Mouse (Mus musculus): Measurements from ENCODE around the gene Fblim1. TPM values are rescaled to one million over a fixed set of nuclear protein-coding genes. Genes with fewer than 3 reads are reported as not detected.
"Not testable (repeated sequence)": the region's sequence is repeated elsewhere in the genome, so short reads cannot be mapped to it uniquely, and the experiment has no call there.

Gene Fblim1
- polyA plus RNA-seq, 1 experiment from 2014 or later = 77.2 TPM

GRCm38 (mm10) chr4:141568966-141569365 lies 36.9 kb downstream of the Fblim1 start:
- Histone ChIP-seq H3K4me2 (ENCODE audit: low read depth, low read length) (no peak overlapping the region), H3K36me3 (ENCODE audit: control insufficient read depth, insufficient read depth, low read length) (no peaks in the 10 kb centered on the region), H3K9ac (ENCODE audit: low read length) (no peak overlapping the region), H3K4me1 (ENCODE audit: control insufficient read depth, insufficient read depth, low read length) (0 out of 2 replicates have a peak, but pooled peaks cover 9% of the 10 kb centered on the region), H3K4me3 (replicated peaks; ENCODE audit: low read length) (no peak overlapping the region), H3K9me3 (replicated peaks; ENCODE audit: control insufficient read depth, low read length) (no peaks in the 10 kb centered on the region), H3K27me3 (ENCODE audit: control insufficient read depth, insufficient read depth, low read length) (no peaks in the 10 kb centered on the region), H3K27ac (ENCODE audit: low read length) (no peak overlapping the region)
- WGBS = 85% methylated on average over 5 of the region's 5 CpGs
- ATAC-seq (ENCODE audit: insufficient read depth, low FRiP score) = no peak

DNA sequence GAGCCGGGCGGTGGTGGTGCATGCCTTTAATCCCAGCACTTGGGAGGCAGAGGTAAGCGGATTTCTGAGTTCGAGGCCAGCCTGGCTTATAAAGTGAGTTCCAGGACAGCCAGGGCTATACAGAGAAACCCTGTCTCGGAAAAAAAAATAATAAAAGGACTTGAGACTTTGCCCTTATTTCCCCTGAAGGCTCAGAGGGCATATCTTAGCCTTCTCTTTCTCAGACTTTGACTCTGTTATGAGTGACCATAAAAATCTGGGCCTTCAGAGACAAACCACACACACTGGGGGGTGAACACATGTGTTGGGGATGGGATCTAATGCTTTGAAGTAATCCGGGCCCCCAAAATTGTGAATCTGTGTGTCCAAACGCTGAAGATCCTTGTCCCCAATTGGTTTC lies 38.7 kb downstream of the Fblim1 start:
- not testable (repeated sequence) for H3K4me3 ChIP-seq (replicated peaks; ENCODE audit: low read length); H3K4me1 ChIP-seq (ENCODE audit: control insufficient read depth, insufficient read depth, low read length); H3K27me3 ChIP-seq (ENCODE audit: control insufficient read depth, insufficient read depth, low read length); H3K9me3 ChIP-seq (replicated peaks; ENCODE audit: control insufficient read depth, low read length); H3K36me3 ChIP-seq (ENCODE audit: control insufficient read depth, insufficient read depth, low read length); ATAC-seq (ENCODE audit: insufficient read depth, low FRiP score); H3K9ac ChIP-seq (ENCODE audit: low read length); H3K27ac ChIP-seq (ENCODE audit: low read length); H3K4me2 ChIP-seq (ENCODE audit: low read depth, low read length)
- 90% methylated on average over 7 of the region's 7 CpGs for WGBS

DNA sequence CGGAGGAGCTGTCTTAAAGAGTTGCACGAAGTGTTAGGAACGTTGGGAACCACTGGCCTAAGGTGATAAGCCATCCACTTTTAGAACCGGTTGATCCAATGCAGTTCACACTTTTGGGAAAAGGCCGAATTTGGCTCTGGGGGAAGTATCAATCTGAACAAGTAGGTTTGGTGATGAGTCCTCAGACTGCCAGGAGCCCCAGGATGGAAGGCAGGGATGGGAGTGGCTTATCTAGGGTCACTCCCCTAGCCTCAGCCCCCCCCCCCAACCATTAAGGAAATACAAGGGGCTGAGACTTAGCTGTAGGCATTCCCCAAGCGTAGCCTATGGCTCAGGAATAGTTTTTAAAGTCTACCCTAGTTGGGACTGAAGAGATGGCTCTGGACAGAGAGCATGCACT lies 39.7 kb downstream of the Fblim1 start:
- Histone ChIP-seq H3K36me3 (ENCODE audit: control insufficient read depth, insufficient read depth, low read length) (no peaks in the 10 kb centered on the region), H3K4me2 (ENCODE audit: low read depth, low read length) (no peak overlapping the region), H3K27ac (ENCODE audit: low read length) (no peak overlapping the region), H3K4me3 (replicated peaks; ENCODE audit: low read length) (no peak overlapping the region), H3K4me1 (ENCODE audit: control insufficient read depth, insufficient read depth, low read length) (no peaks in the 10 kb centered on the region; the same call in 1 of the 2 replicates), H3K9me3 (replicated peaks; ENCODE audit: control insufficient read depth, low read length) (no peaks in the 10 kb centered on the region), H3K9ac (ENCODE audit: low read length) (no peak overlapping the region), H3K27me3 (ENCODE audit: control insufficient read depth, insufficient read depth, low read length) (no peaks in the 10 kb centered on the region)
- ATAC-seq (ENCODE audit: insufficient read depth, low FRiP score) = no peak
- 89% methylated on average over 6 of the region's 6 CpGs for WGBS

DNA sequence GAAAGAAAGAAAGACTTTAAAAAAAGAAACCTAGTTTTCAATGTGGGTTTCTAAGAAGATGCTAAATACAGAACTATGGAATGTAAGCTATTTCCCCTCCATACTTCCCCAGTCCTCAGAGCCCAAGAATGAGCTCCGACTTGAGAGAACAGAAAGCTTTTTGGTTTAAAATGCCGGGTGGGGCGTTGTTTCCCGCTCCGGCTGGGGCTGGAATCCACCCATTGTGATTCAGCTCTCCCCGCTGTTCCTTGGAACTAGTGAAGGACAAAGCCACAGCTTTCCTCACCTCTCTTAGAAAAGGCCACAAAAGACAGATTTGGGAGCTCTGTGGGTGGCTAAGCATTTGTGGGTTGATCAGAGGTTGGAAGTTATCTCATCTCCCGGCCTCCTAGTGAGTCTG lies 40.6 kb downstream of the Fblim1 start:
- Histone ChIP-seq H3K27me3 (ENCODE audit: control insufficient read depth, insufficient read depth, low read length) (no peaks in the 10 kb centered on the region), H3K36me3 (ENCODE audit: control insufficient read depth, insufficient read depth, low read length) (no peaks in the 10 kb centered on the region), H3K4me2 (ENCODE audit: low read depth, low read length) (no peak overlapping the region), H3K4me3 (replicated peaks; ENCODE audit: low read length) (no peak overlapping the region), H3K9ac (ENCODE audit: low read length) (no peak overlapping the region), H3K9me3 (replicated peaks; ENCODE audit: control insufficient read depth, low read length) (no peaks in the 10 kb centered on the region), H3K4me1 (ENCODE audit: control insufficient read depth, insufficient read depth, low read length) (no peaks in the 10 kb centered on the region; the same call in 1 of the 2 replicates), H3K27ac (ENCODE audit: low read length) (peak overlapping the region; percentile 65; the same call in 1 of the 2 replicates)
- 46% methylated on average over 7 of the region's 7 CpGs for WGBS
- ATAC-seq (ENCODE audit: insufficient read depth, low FRiP score) = no peak

DNA sequence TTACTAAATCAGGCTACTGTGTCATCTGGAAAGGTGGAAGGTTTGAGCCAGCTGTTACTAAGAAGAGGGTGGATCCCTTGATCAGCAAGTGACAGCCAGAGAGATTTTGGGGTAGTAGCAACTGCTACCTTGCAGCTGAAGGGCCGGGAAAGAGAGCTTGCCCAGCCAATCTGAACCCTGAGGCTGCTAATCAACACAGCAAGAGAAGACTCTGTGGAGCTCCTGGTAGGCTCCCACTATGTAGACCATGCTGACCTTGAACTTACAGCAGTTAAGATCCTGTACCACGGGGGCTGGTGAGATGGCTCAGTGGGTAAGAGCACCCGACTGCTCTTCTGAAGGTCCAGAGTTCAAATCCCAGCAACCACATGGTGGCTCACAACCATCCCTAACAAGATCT lies 41.2 kb downstream of the Fblim1 start:
- Histone ChIP-seq H3K4me1 (ENCODE audit: control insufficient read depth, insufficient read depth, low read length) (peaks cover 1% of the 10 kb centered on the region), H3K9me3 (replicated peaks; ENCODE audit: control insufficient read depth, low read length) (no peaks in the 10 kb centered on the region), H3K4me3 (replicated peaks; ENCODE audit: low read length) (no peak overlapping the region), H3K4me2 (ENCODE audit: low read depth, low read length) (no peak overlapping the region), H3K27ac (ENCODE audit: low read length) (peak overlapping the region; percentile 2; the same call in 1 of the 2 replicates), H3K9ac (ENCODE audit: low read length) (no peak overlapping the region), H3K36me3 (ENCODE audit: control insufficient read depth, insufficient read depth, low read length) (no peaks in the 10 kb centered on the region), H3K27me3 (ENCODE audit: control insufficient read depth, insufficient read depth, low read length) (no peaks in the 10 kb centered on the region)
- WGBS = 81% methylated on average over 3 of the region's 3 CpGs
- ATAC-seq (ENCODE audit: insufficient read depth, low FRiP score) = no peak

DNA sequence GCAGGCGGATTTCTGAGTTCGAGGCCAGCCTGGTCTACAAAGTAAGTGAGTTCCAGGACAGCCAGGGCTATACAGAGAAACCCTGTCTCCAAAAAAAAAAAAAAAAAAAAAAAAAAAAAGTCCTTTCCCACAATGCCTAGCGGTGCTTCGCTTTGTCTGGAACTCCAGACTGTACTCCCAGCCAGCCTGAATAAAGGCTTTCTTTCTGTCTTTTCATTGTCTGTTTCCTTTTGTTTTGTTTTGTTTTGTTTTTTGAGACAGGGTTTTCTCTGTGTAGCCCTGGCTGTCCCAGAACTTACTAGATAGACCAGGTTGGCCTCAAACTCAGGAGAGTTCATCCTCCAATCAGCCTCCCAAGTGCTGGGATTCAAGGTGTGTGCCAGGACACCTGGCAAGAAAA lies 41.7 kb downstream of the Fblim1 start:
- H3K36me3 ChIP-seq (ENCODE audit: control insufficient read depth, insufficient read depth, low read length) = no peaks in the 10 kb centered on the region
- H3K4me1 ChIP-seq (ENCODE audit: control insufficient read depth, insufficient read depth, low read length) = peaks cover 6% of the 10 kb centered on the region
- H3K27ac ChIP-seq (ENCODE audit: low read length) = no peak overlapping the region
- 90% methylated on average over 4 of the region's 4 CpGs for WGBS
- ATAC-seq (ENCODE audit: insufficient read depth, low FRiP score) = no peak
- no peak overlapping the region for H3K9ac ChIP-seq (ENCODE audit: low read length)
- H3K4me3 ChIP-seq (replicated peaks; ENCODE audit: low read length) = no peak overlapping the region
- no peak overlapping the region for H3K4me2 ChIP-seq (ENCODE audit: low read depth, low read length)
- no peaks in the 10 kb centered on the region for H3K9me3 ChIP-seq (replicated peaks; ENCODE audit: control insufficient read depth, low read length)
- no peaks in the 10 kb centered on the region for H3K27me3 ChIP-seq (ENCODE audit: control insufficient read depth, insufficient read depth, low read length)

DNA sequence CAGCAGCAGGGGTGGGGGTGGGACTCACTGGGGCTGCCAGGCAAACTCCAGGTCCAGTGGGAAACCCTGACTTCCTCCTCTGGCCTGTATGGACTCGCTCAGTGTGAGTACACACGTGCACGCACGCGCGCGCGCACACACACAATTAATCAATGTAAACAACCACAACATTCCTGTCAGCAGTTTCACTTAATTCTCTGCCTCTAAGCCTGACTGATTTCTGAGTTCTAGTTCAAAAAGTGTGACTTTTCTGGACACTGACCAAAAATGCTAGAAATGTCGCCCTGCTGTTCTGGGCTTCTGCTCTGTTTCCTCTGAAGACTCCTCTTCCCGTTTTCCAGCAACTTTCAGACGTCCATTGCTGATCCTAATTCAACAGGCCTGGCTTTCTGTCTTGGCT lies 43.6 kb downstream of the Fblim1 start:
- no peak overlapping the region for H3K9ac ChIP-seq (ENCODE audit: low read length)
- no peaks in the 10 kb centered on the region for H3K27me3 ChIP-seq (ENCODE audit: control insufficient read depth, insufficient read depth, low read length)
- no peak for ATAC-seq (ENCODE audit: insufficient read depth, low FRiP score)
- no peak overlapping the region for H3K27ac ChIP-seq (ENCODE audit: low read length)
- H3K36me3 ChIP-seq (ENCODE audit: control insufficient read depth, insufficient read depth, low read length) = no peaks in the 10 kb centered on the region
- H3K9me3 ChIP-seq (replicated peaks; ENCODE audit: control insufficient read depth, low read length) = no peaks in the 10 kb centered on the region
- peaks cover 19% of the 10 kb centered on the region for H3K4me1 ChIP-seq (ENCODE audit: control insufficient read depth, insufficient read depth, low read length)
- WGBS = 70% methylated on average over 11 of the region's 11 CpGs
- H3K4me2 ChIP-seq (ENCODE audit: low read depth, low read length) = no peak overlapping the region
- no peak overlapping the region for H3K4me3 ChIP-seq (replicated peaks; ENCODE audit: low read length)

GRCm38 (mm10) chr4:141561331-141561919 lies 44.5 kb downstream of the Fblim1 start:
- not testable (repeated sequence) for H3K27me3 ChIP-seq (ENCODE audit: control insufficient read depth, insufficient read depth, low read length); H3K9ac ChIP-seq (ENCODE audit: low read length); ATAC-seq (ENCODE audit: insufficient read depth, low FRiP score); H3K36me3 ChIP-seq (ENCODE audit: control insufficient read depth, insufficient read depth, low read length); H3K9me3 ChIP-seq (replicated peaks; ENCODE audit: control insufficient read depth, low read length); H3K4me3 ChIP-seq (replicated peaks; ENCODE audit: low read length); H3K27ac ChIP-seq (ENCODE audit: low read length); H3K4me2 ChIP-seq (ENCODE audit: low read depth, low read length)
- 75% methylated on average over 5 of the region's 5 CpGs for WGBS
- H3K4me1 ChIP-seq (ENCODE audit: control insufficient read depth, insufficient read depth, low read length) = peaks cover 19% of the 10 kb centered on the region

DNA sequence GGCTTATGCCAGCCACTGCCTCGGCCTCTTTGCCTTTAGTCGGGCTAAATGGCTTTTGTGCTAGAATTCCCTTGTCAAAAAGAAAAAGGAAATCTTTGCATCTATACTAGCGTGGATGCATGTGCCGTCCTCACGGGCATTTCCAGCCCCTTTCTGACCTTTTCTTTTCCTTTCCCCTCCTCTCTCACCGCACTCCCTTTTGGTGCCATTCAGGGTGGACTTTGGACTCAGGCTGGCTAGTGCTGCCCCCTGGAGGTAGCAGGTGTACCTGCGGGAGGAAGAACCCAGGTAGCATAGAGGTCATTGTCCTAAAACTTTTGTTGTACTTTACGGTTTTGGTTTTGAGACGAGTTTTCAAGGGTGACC lies 46.0 kb downstream of the Fblim1 start:
- Histone ChIP-seq H3K27ac (ENCODE audit: low read length) (peak overlapping the region; percentile 97), H3K9ac (ENCODE audit: low read length) (peak overlapping the region; percentile 69), H3K27me3 (ENCODE audit: control insufficient read depth, insufficient read depth, low read length) (no peaks in the 10 kb centered on the region), H3K4me1 (ENCODE audit: control insufficient read depth, insufficient read depth, low read length) (peaks cover 19% of the 10 kb centered on the region), H3K9me3 (replicated peaks; ENCODE audit: control insufficient read depth, low read length) (no peaks in the 10 kb centered on the region), H3K4me2 (ENCODE audit: low read depth, low read length) (peak overlapping the region; percentile 88), H3K4me3 (replicated peaks; ENCODE audit: low read length) (peak overlapping the region; percentile 47), H3K36me3 (ENCODE audit: control insufficient read depth, insufficient read depth, low read length) (no peaks in the 10 kb centered on the region)
- 2% methylated on average over 9 of the region's 9 CpGs for WGBS
- ATAC-seq (ENCODE audit: insufficient read depth, low FRiP score) = peak; percentile 52

Data from stomach, embryonic 16.5 days (tissue).